Mouse (Mus musculus) frontal cortex, adult 2 months (tissue): ENCODE measurements around the gene Btbd2. TPM values are rescaled to one million over a fixed set of nuclear protein-coding genes. Genes with fewer than 3 reads are reported as not detected.

Experiments
- DNase-seq, 2 experiments: peaks; one replicate each; pipeline ENCODE4 v3.0.0; 2022; ENCODE audit warnings: low spot score in 1 of 2; ENCODE audit errors: extremely low spot score in 1 of 2
- polyA plus RNA-seq: library from polyadenylated mRNA; depleted of rRNA; stranded (reverse); fragments of >200 nt; gene quantifications from 2 replicates; pipeline ENCODE4 v1.2.3, GENCODE M21; 2012; rRNA removed

Btbd2 gene
- 108 and 109 TPM in 2 replicates for polyA plus RNA-seq

DNA sequence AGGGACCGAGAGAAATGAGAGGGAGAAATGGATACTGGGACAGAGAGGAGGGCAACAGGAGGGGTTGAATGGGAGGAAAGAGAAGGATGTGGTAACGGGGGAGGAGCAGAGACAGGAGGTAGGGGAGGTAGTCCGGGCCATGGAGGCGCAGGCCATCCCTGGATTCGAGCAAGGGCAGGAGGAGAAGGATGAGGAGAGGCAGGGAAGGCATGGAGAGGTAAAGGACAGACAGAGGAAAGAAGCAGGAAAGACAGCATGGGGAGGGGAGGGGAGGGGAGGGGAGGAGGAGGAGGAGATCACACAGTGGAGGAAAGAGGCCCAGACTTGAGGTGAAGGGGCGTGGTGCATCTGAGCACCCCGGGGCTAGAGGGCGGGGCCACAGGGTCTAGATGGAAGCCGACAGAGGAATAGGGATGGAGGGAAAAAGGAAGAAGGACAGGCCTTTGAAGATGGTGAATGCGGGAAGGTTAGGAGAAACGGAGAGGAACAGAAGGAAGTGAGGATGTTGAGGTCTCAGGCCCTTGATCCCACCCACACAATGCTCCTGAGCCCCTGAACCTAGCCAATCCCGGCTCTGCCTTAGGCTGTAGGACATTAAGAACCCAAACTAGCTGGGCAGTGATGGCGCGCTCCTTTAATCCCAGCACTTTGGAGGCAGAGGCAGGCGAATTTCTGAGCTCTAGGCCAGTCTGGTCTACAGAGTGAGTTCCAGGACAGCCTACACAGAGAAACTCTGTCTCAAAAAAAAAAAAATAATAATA is at the start of gene Btbd2:
TSS of gene Btbd2 (minus strand) at position 209 of the 761 bp plus-strand sequence.
- no peak for DNase-seq

DNA sequence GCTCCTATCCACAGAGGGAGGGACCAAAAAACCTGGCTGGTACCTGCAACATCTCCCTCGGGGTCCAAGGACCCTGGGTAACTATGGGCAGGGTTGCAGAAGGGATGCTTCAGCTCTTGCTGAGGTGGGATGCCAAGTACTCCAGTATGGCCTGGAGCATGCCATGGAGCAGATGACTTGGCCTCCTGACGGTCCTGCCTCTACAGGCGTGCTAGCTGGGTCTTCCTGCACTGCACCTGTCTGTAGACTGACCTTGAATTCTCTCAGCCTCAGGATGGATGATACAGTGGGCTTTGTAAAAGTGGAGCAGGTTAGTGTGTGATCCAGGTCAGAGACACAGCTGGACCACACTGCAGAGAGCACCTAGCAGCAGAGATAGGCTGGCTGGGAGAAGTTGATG is 48.6 kb upstream of the Btbd2 start:
- no peak for DNase-seq

DNA sequence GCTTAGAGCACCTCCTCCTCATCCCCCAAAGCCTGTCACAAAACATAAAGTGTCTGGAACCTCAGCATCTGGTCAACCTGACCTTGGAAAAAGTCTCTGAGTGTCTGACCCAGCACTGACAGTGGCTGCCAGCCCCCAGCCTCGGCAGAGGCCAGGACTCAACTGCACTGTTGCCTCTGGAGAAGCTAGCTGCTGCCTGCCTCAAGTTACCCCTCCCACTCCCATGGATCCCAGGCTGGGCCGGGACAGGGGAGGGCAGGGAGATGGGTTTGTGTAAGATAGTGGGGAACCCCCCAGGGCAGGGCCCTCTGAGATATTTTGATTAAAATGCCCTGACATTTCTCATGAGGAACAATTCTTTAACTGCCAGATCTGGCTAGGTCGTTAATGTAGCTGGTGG is 48.2 kb upstream of the Btbd2 start:
- no peak for DNase-seq

DNA sequence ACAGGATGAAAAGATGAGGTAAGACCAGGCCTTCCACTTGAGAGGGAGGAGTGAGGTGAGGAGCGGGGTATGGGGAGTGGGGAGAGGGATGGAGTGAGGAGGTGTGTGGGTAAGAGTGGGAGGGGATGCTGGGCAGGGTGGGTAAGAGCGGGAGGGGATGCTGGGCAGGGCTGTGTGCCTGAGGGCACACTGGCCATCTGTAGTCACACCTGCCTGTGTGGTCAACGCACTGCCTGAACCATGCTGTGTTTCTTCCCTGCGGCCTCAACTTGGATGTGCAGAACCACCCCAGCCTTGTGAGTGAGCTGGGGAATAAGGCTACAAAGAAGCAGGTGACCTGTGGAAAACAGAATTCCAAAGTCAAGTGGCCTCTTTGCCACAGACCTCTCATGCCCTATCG is 47.5 kb upstream of the Btbd2 start:
- DNase-seq = no peak

DNA sequence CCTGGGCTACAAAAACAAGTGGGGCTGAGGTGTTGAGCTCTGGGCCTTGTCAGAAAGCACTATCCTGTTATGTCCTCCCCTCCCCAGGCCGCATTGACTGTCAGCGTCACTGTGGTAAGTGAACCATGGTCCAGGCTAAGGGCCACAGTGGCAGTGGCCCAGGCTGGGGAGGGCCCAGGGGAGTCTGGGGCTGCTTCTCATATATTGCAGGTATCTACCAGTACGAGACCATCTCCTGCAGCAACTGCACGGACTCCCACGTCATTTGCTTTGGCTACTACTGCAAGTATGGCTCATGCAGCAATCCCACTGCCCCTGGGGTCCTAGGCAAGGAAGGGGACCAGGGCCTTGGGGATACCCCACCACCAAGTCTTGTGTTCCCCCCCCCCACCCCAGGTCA is 46.8 kb upstream of the Btbd2 start:
- no peak for DNase-seq

DNA sequence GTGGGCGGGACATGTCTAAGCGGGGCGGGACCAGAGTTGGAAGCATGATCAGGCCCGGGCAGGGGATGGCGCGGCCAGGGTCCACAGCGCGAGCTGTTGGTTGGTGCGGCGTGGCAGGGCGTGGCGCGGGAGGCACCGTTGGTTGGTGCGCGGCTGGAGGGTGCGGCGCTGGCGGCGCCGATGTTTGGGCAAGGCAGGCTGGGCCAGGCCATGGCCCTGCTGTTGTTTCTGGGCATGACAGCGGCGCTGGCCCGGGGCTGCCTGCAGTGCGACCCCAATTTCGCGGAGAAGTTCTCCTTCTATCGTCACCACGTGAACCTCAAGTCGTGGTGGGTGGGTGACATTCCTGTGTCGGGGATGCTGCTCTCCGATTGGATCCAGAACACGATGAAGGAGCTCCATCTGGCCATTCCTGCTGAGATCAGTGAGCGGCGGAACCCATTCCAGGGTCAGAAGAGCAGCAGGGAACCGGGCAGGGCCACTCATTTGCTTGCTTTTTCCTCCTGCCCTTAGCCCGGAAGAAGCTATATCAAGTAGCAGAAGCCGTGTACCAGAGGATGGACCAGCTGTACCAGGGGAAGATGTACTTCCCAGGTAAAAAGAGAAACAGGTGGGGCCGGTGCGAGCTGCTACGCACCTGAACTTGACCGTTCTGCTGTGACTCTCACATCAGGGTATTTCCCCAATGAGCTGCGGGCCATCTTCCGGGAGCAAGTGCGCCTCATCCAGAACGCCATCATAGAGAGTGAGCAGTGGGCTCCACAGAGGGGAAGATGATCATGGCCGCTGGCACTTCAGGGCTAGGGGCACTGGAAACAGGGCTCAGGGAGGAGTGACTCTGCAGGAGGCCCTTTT is 45.9 kb upstream of the Btbd2 start:
- peak; percentile 94 to 96 for DNase-seq

GRCm38 (mm10) chr10:80701721-80702535 is 45.1 kb upstream of the Btbd2 start, which contains the start of the genes Mob3a and Izumo4:
TSS of gene Mob3a (minus strand) at chr10:80701977.
TSS of gene Izumo4 (plus strand) at chr10:80702184.
- peak; percentile 98 to 99 for DNase-seq

DNA sequence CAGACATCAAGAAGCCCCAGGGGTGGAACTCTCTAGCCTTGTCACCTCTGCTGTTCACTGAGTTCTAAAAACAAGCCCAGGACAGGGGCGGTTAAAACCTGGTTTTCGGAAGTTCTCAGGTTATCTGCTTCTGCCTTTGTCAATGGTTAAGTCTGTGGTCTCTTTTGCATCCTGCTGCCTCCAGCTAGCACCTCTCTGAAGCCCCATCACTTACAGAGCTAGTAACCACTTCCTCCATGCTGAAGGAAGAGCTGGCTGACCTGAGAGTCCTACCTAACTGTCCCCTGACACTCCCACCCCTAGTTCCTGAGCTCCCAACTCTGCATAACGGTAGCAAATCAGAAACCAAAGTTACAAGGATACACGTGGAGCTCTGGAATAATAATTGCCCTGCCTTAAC is 43.9 kb upstream of the Btbd2 start:
- no peak for DNase-seq

- DNase-seq = no peak
Measured at GRCm38 (mm10) chr10:80700038-80700504, 43.2 kb upstream of the Btbd2 start.

DNA sequence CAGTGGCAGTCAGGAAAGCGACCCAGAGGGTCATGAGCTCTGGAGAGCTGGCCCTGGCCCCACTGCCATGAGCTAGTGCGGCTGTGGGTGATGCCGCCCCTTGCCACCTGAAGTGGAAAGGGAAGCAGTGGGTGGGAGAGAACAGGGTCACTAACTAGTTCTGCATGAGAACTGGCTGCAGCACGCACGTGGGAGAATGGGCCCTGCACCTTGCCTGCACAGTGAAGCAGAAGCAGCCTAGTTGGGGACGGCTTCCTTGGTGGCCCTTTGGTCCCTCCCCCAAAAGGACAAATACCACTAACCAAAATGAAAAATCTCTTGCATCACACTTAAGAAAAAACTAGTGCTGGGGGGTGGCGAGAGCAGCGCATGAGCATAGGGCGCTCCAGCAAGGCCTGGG is 41.7 kb upstream of the Btbd2 start:
- no peak for DNase-seq

GRCm38 (mm10) chr10:80697812-80698211 is 40.9 kb upstream of the Btbd2 start:
- no peak for DNase-seq

DNA sequence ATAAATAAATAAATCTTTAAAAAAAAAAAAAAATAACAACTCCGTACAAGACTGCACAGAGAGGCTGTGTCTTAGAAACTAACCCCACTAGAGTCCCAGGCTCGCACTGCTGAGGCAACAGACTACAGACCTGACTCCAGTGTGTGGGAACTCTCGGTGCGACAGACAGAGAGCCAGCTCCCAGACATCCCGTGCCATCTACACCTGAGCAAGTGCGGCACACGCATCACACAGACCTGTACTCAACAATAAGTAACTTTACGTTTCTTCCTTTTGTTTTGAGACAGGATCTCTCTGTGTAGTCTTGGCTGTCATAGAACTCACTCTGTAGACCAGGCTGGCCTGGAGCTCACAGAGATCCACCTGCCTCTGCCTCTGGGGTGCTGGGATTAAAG is 40.5 kb upstream of the Btbd2 start:
- no peak for DNase-seq

- DNase-seq = no peak
Measured at GRCm38 (mm10) chr10:80696502-80697392, 39.9 kb upstream of the Btbd2 start.

DNA sequence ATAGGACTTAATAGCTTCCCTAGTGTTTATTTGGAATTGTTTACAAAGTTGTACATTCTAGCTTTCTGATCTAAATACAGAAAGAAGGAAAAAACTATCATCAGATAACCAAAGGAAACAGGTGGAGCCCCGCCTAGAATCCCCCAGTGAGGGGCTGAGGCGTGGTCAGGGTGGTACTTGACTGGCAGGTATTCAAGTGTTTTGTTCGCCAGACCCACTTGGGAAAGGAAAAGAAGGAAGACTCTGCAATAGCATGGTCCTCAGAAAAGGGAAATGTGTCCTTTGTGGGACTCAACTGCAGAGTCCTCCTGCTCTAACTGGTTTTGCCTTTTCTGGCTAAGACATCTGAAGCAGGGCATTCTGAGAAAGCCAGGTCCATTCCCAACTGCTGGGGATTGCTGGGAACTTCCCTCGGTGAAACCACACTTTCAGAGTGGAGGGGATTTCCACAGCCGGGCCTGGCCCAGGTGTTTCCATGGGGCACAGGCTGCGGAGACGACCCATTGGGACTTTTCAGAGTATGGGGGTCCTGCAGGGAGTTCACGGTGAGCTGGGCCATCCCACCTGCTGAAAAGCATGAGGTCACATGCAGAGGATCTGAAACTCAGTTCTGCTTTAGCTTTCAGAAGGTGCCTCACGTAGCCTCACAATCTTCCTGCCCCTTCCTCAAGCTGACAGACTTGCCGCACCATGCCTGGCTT is 39.1 kb upstream of the Btbd2 start:
- DNase-seq = no peak

GRCm38 (mm10) chr10:80695186-80695585 is 38.3 kb upstream of the Btbd2 start:
- DNase-seq = no peak

- DNase-seq = no peak
Measured at GRCm38 (mm10) chr10:80694159-80694938, 37.5 kb upstream of the Btbd2 start.

DNA sequence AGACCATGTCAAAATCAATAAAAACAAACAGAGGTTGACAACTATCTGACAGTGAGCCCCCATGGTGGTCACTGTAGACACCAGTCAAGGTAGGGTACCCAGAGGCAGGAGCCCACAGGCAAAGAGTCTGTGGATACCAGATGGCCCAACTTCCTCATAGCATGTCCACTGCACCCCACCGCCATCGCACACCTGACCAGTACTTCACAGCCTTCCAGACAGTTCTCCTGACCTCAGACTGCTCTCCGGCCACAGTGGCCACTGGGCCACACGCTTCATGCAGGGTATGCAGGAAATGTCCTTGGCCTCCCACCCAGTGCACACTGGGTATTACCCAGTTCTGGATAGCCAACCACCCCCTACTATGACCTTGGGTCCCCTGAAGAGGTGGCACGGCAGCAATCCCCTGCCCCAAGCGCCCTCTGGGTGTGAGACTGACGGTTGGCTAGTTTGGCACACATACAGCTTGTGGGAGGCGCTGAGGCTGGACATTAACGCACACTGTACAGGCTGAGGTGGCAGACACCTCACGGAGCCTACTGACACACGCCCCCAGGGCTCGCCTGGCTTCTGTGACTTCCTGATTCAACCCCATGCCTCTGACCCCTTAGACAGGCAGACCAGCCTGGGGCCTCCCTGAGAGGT is 36.7 kb upstream of the Btbd2 start:
- no peak for DNase-seq
